In the genomic region with DNA sequence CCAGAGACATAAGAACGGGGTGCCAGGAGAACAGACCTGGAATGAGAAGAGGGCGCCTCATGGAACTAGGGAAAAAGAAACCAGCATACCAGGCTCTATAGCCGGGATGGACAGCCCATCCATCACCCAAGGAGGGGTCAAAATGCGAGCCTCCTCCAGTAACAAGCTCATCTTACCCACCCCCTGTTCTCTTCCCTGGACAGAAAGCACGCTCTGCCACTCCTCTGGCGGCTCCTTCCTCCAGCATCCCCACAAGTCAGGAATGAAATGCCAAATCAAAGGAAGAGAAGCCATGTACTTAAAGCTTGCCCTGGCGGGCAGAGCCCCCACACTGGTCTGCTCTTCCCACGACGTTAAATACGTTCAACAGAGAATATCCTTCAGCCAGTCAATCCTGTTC, we compare ENCODE assay signal across 7 mouse cellular contexts. TPM values are rescaled to one million over a fixed set of nuclear protein-coding genes. Genes with fewer than 3 reads are reported as not detected.
A peak's percentile ranks its signal among the peaks of the same experiment; 100 is the strongest.
DNase-seq lines count a peak whose midpoint lies in the region; ATAC-seq lines count a peak whose summit lies in the region.

No protein-coding gene starts in this region.

- no peak for ATAC-seq in lung, embryonic 15.5 days (ENCODE audit: borderline replicate concordance, extremely low read depth, low FRiP score, low TSS enrichment)
- no peak for ATAC-seq in forebrain, embryonic 12.5 days (ENCODE audit: low FRiP score)
- ATAC-seq in limb, embryonic 12.5 days (ENCODE audit: insufficient number of reproducible peaks, insufficient read depth, low FRiP score, low TSS enrichment, low read depth) = no peak
- no peak for ATAC-seq in stomach, embryonic 14.5 days (ENCODE audit: insufficient number of reproducible peaks, insufficient read depth, low FRiP score, low read depth)

- 21% methylated on average over 10 of the region's 10 CpGs for WGBS in lung, embryonic 15.5 days
- WGBS in forebrain, embryonic 12.5 days = 37% methylated on average over 10 of the region's 10 CpGs
- WGBS in limb, embryonic 12.5 days = 32% methylated on average over 10 of the region's 10 CpGs
- 22% methylated on average over 10 of the region's 10 CpGs for WGBS in stomach, embryonic 14.5 days

- H3K9me3 ChIP-seq in lung, embryonic 15.5 days = no peaks in the 10 kb centered on the region
- H3K9me3 ChIP-seq in forebrain, embryonic 12.5 days = no peaks in the 10 kb centered on the region
- H3K9me3 ChIP-seq in limb, embryonic 12.5 days = no peaks in the 10 kb centered on the region
- no peaks in the 10 kb centered on the region for H3K9me3 ChIP-seq in stomach, embryonic 14.5 days (ENCODE audit: control insufficient read depth, low read depth, low read length)

- H3K36me3 ChIP-seq in lung, embryonic 15.5 days = peaks cover 37% of the 10 kb centered on the region
- peaks cover 49% of the 10 kb centered on the region for H3K36me3 ChIP-seq in forebrain, embryonic 12.5 days (replicated peaks)
- peaks cover 61% of the 10 kb centered on the region for H3K36me3 ChIP-seq in limb, embryonic 12.5 days
- peaks cover 41% of the 10 kb centered on the region for H3K36me3 ChIP-seq in stomach, embryonic 14.5 days (ENCODE audit: control insufficient read depth, insufficient read depth, low read length)

- DNase-seq in lung, postnatal 36 days = no peak
- DNase-seq in adrenal gland, postnatal 14 days = no peak
- no peak for DNase-seq in spleen, adult 18-20 months

- peaks cover 31% of the 10 kb centered on the region for H3K4me1 ChIP-seq in lung, embryonic 15.5 days
- H3K4me1 ChIP-seq in forebrain, embryonic 12.5 days = peaks cover 42% of the 10 kb centered on the region
- H3K4me1 ChIP-seq in limb, embryonic 12.5 days (replicated peaks) = peaks cover 39% of the 10 kb centered on the region
- peaks cover 21% of the 10 kb centered on the region for H3K4me1 ChIP-seq in stomach, embryonic 14.5 days (ENCODE audit: control insufficient read depth, insufficient read depth, low read length)

- no peaks in the 10 kb centered on the region for H3K27me3 ChIP-seq in lung, embryonic 15.5 days
- no peaks in the 10 kb centered on the region for H3K27me3 ChIP-seq in forebrain, embryonic 12.5 days
- no peaks in the 10 kb centered on the region for H3K27me3 ChIP-seq in limb, embryonic 12.5 days
- H3K27me3 ChIP-seq in stomach, embryonic 14.5 days (ENCODE audit: control insufficient read depth, insufficient read depth, low read length) = no peaks in the 10 kb centered on the region

- H3K27ac ChIP-seq in lung, embryonic 15.5 days = no peak overlapping the region
- H3K27ac ChIP-seq in forebrain, embryonic 12.5 days = no peak overlapping the region
- H3K27ac ChIP-seq in limb, embryonic 12.5 days = no peak overlapping the region
- H3K27ac ChIP-seq in stomach, embryonic 14.5 days (ENCODE audit: low read length) = no peak overlapping the region

- H3K4me3 ChIP-seq in lung, embryonic 15.5 days = peak overlapping the region; percentile 83
- peak overlapping the region; percentile 65 for H3K4me3 ChIP-seq in forebrain, embryonic 12.5 days (replicated peaks)
- peak overlapping the region; percentile 60 for H3K4me3 ChIP-seq in limb, embryonic 12.5 days (replicated peaks)
- H3K4me3 ChIP-seq in stomach, embryonic 14.5 days (ENCODE audit: low read depth, low read length) = peak overlapping the region; percentile 54; the same call in 1 of the 2 replicates

- peak overlapping the region; percentile 84 for H3K4me2 ChIP-seq in lung, embryonic 15.5 days
- peak overlapping the region; percentile 94 for H3K4me2 ChIP-seq in forebrain, embryonic 12.5 days
- H3K4me2 ChIP-seq in limb, embryonic 12.5 days = peak overlapping the region; percentile 83
- H3K4me2 ChIP-seq in stomach, embryonic 14.5 days (replicated peaks; ENCODE audit: low read depth, low read length) = peak overlapping the region; percentile 64

- 0 out of 2 replicates have a peak overlapping the region, but pooled peaks have one; percentile 52 for H3K9ac ChIP-seq in lung, embryonic 15.5 days
- 0 out of 2 replicates have a peak overlapping the region, but pooled peaks have one; percentile 74 for H3K9ac ChIP-seq in forebrain, embryonic 12.5 days
- H3K9ac ChIP-seq in limb, embryonic 12.5 days (replicated peaks) = no peak overlapping the region; the same call in 1 of the 2 replicates
- no peak overlapping the region for H3K9ac ChIP-seq in stomach, embryonic 14.5 days (replicated peaks; ENCODE audit: low read depth, low read length)

RNA-seq across cellular contexts. Expression of a gene that starts 1.0 kb away (rescaled TPM):
- polyA plus RNA-seq in lung, embryonic 15.5 days (2015; fragmentation: Nextera tagmentation; extraction: Ambion mirVana) = 26.0 and 28.4 TPM in 2 replicates
- polyA plus RNA-seq in forebrain, embryonic 12.5 days (2016; fragmentation: Nextera tagmentation; extraction: Ambion mirVana) = 17.7 and 18.9 TPM in 2 replicates
- polyA plus RNA-seq in limb, embryonic 12.5 days (2016; fragmentation: Nextera tagmentation; extraction: Ambion mirVana) = 15.3 and 15.6 TPM in 2 replicates
- polyA plus RNA-seq in stomach, embryonic 14.5 days (2014; fragmentation: Nextera tagmentation; extraction: Ambion mirVana) = 23.8 and 29.2 TPM in 2 replicates
- total RNA-seq in adrenal gland, postnatal 14 days (2021) = 14.0 and 17.4 TPM in 2 replicates

RNA-seq across cellular contexts. Expression of a gene that starts 1.0 kb away (rescaled TPM):
- polyA plus RNA-seq in lung, embryonic 15.5 days (2015; fragmentation: Nextera tagmentation; extraction: Ambion mirVana) = 39.2 and 42.2 TPM in 2 replicates
- 43.1 and 46.3 TPM in 2 replicates for polyA plus RNA-seq in forebrain, embryonic 12.5 days (2016; fragmentation: Nextera tagmentation; extraction: Ambion mirVana)
- 38.6 and 40.1 TPM in 2 replicates for polyA plus RNA-seq in limb, embryonic 12.5 days (2016; fragmentation: Nextera tagmentation; extraction: Ambion mirVana)
- 44.7 and 46.0 TPM in 2 replicates for polyA plus RNA-seq in stomach, embryonic 14.5 days (2014; fragmentation: Nextera tagmentation; extraction: Ambion mirVana)
- total RNA-seq in adrenal gland, postnatal 14 days (2021) = 21.5 and 22.2 TPM in 2 replicates

RNA-seq across cellular contexts. Expression of a gene that starts 6.1 kb away (rescaled TPM):
- polyA plus RNA-seq in lung, embryonic 15.5 days (2015; fragmentation: Nextera tagmentation; extraction: Ambion mirVana) = 6.8 TPM in 2 replicates
- polyA plus RNA-seq in forebrain, embryonic 12.5 days (2016; fragmentation: Nextera tagmentation; extraction: Ambion mirVana) = 1.0 and 2.2 TPM in 2 replicates
- polyA plus RNA-seq in limb, embryonic 12.5 days (2016; fragmentation: Nextera tagmentation; extraction: Ambion mirVana) = 1.2 and 1.7 TPM in 2 replicates
- polyA plus RNA-seq in stomach, embryonic 14.5 days (2014; fragmentation: Nextera tagmentation; extraction: Ambion mirVana) = 0.52 and 0.74 TPM in 2 replicates
- 0.19 and 0.38 TPM in 2 replicates for total RNA-seq in adrenal gland, postnatal 14 days (2021)

RNA-seq across cellular contexts. Expression of a gene that starts 7.3 kb away (rescaled TPM):
- 39.7 and 42.7 TPM in 2 replicates for polyA plus RNA-seq in lung, embryonic 15.5 days (2015; fragmentation: Nextera tagmentation; extraction: Ambion mirVana)
- polyA plus RNA-seq in forebrain, embryonic 12.5 days (2016; fragmentation: Nextera tagmentation; extraction: Ambion mirVana) = 43.3 and 45.0 TPM in 2 replicates
- 47.0 and 47.7 TPM in 2 replicates for polyA plus RNA-seq in limb, embryonic 12.5 days (2016; fragmentation: Nextera tagmentation; extraction: Ambion mirVana)
- polyA plus RNA-seq in stomach, embryonic 14.5 days (2014; fragmentation: Nextera tagmentation; extraction: Ambion mirVana) = 45.9 and 46.6 TPM in 2 replicates
- 36.1 and 36.9 TPM in 2 replicates for total RNA-seq in adrenal gland, postnatal 14 days (2021)

RNA-seq across cellular contexts. Expression of a gene that starts 10.3 kb away (rescaled TPM):
- 57.7 and 64.1 TPM in 2 replicates for polyA plus RNA-seq in lung, embryonic 15.5 days (2015; fragmentation: Nextera tagmentation; extraction: Ambion mirVana)
- 40.0 and 45.7 TPM in 2 replicates for polyA plus RNA-seq in forebrain, embryonic 12.5 days (2016; fragmentation: Nextera tagmentation; extraction: Ambion mirVana)
- 59.8 and 64.8 TPM in 2 replicates for polyA plus RNA-seq in limb, embryonic 12.5 days (2016; fragmentation: Nextera tagmentation; extraction: Ambion mirVana)
- 53.6 and 54.1 TPM in 2 replicates for polyA plus RNA-seq in stomach, embryonic 14.5 days (2014; fragmentation: Nextera tagmentation; extraction: Ambion mirVana)
- total RNA-seq in adrenal gland, postnatal 14 days (2021) = 22.9 and 26.2 TPM in 2 replicates

Comparison
In these comparisons a context has a peak if more than half of its experiments do, and no peak if none do; other contexts are left out.
1. H3K9ac ChIP-seq: peak in lung, embryonic 15.5 days (single experiment) and forebrain, embryonic 12.5 days (single experiment); none in limb, embryonic 12.5 days (single experiment) and stomach, embryonic 14.5 days (single experiment).
2. Peak in every context shown above with its lines, with median percentiles within 50 percentile points of each other: H3K4me2 ChIP-seq and H3K4me3 ChIP-seq.